Mouse (Mus musculus) heart, postnatal 10 days (tissue): ENCODE measurements at regions not wholly inside any gene's neighbourhood (a gene's known extent, or its start where the extent isn't known, plus 50 kb on each side); places are given as distances from the start of the nearest gene placed in this dataset.

ENCODE experiments used
- DNase-seq, 2 experiments: peaks; one replicate each; pipeline ENCODE4 v3.0.0; 2021
- intact Hi-C: fragments of 180-260 bp; cut with DNase I; formaldehyde crosslinking; loops from one replicate; pipeline ENCODE4 v1.15.1; 2025

DNA sequence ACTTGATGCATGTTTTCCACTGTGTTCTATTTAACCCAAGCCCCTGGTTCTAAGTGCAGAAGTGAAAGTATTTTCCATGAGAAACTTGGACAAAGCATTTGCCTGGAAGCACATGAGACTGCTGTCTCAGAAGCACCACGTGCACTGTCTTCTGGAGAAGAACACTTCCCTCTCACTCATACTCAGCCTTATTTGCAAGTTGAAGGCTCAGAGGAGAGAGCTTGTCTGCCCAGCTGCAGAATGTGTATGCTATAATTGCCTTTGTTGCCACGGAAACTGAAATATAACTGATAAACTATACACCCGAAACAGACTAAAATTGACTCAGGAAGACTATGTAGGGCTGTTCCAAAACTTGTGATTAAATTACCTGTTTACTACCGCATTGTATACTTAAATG, 3230.3 kb downstream of the 9330182O14Rik start:
- no peak for DNase-seq
- intact Hi-C loops: no loop called here

GRCm38 (mm10) chr15:43373072-43373471, 3238.9 kb downstream of the 9330182O14Rik start:
- DNase-seq: no peak
- intact Hi-C loops: loop anchor here (10.0 kb wide), 1 partner anchor 162 kb away; no protein-coding TSS in a partner anchor

DNA sequence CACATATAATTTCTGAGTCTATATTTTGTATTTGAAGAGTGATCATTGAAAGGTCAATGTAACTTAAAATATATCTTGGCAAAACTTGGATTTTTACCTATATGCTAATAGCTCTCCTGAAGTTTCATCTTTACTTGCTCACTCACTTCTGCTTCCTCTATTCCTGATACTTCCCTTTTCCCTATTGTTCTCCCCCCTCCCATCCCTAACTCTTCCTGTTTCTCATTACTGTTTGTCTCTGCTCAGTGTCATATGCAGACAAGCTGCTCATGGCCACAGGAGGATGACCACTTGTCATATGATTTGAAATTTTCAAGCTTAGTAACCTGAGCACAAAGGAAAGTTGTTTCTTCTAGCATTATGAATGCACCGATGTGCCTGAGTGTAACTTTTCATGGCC, 3248.2 kb downstream of the 9330182O14Rik start:
- DNase-seq: no peak
- intact Hi-C loops: no loop called here

DNA sequence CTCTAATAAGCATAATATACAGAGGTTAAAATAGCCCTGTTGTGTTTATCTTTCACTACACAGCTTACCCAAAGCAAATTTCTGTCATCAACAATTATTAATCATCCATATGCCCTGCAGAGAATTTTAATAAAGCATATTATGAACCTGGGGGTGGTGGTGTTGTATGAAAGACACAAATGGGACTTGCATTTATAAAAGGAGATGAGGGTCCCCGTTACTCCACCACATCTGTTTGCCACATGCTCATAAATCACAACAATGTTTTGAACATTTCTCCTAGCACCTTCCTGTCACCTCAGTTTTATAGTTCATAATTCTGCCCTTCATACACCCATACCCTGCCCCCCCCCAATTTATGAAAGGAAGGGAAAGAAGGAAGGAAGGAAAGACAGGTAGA, 3265.7 kb downstream of the 9330182O14Rik start:
- intact Hi-C loops: no loop called here
- no peak for DNase-seq

GRCm38 (mm10) chr15:43403585-43403984, 3269.4 kb downstream of the 9330182O14Rik start:
- intact Hi-C loops: no loop called here

More at GRCm38 (mm10) chr15:43403585-43403984, 3269.4 kb downstream of the 9330182O14Rik start:
- no peak for DNase-seq
